ENCODE assay signal across 22 mouse cellular contexts in genomic region chr1:189359699-189360098, GRCm38 (mm10). TPM values are rescaled to one million over a fixed set of nuclear protein-coding genes. Genes with fewer than 3 reads are reported as not detected.
DNase-seq lines count a peak whose midpoint lies in the region; ATAC-seq lines count a peak whose summit lies in the region.
"Had no signal": no experiment of that assay in that cellular context is flagged by ENCODE, and none has a peak within 500 bp of the region (broad histone marks: within the 10 kb centered on the region; RNA-seq: fewer than 3 reads in every experiment).

No protein-coding gene starts in this region.

- H3K4me1 ChIP-seq in embryonic facial prominence, embryonic 11.5 days (ENCODE audit: control insufficient read depth, insufficient read depth, low read length): no peaks in the 10 kb centered on the region
- H3K4me1 ChIP-seq in embryonic facial prominence, embryonic 10.5 days: 0 out of 2 replicates have a peak, but pooled peaks cover 4% of the 10 kb centered on the region
- peaks cover 3% of the 10 kb centered on the region for H3K4me1 ChIP-seq in lung, embryonic 16.5 days (replicated peaks; ENCODE audit: control insufficient read depth, insufficient read depth, low read length)
- H3K4me1 ChIP-seq: embryonic facial prominence, embryonic 13.5 days; forebrain, embryonic 15.5 days; hindbrain, embryonic 10.5 days; hindbrain, embryonic 13.5 days had no signal

- peak; percentile 11 for DNase-seq in embryonic facial prominence, embryonic 11.5 days (ENCODE audit: low spot score)
- no peak for DNase-seq in embryonic facial prominence, embryonic 10.5 days (ENCODE audit: low spot score)
- DNase-seq in lung, adult 18-20 months: no peak
- DNase-seq in urinary bladder, postnatal 25 days (ENCODE audit: low spot score): peak; percentile 17
- no peak for DNase-seq in urinary bladder, postnatal 4 days (ENCODE audit: low spot score in 2 of 2)
- DNase-seq in gonadal fat pad, adult 2 months (ENCODE audit: low read depth): peak; percentile 84
- no peak for DNase-seq in kidney, postnatal 36 days
- DNase-seq: adrenal gland, postnatal 10 days; adrenal gland, postnatal 36 days; cerebellum, adult 18-20 months; cerebellum, adult 9-10 months; cerebellum, postnatal 14 days; gastrocnemius, postnatal 25 days; heart, postnatal 36 days had no signal

- no peak for ATAC-seq in embryonic facial prominence, embryonic 11.5 days (replicated peaks; ENCODE audit: insufficient number of reproducible peaks, low FRiP score, low TSS enrichment, low read depth)
- no peak for ATAC-seq in lung, embryonic 16.5 days (ENCODE audit: low read depth)
- ATAC-seq: activated CD4-positive, CD25-positive, alpha-beta regulatory T cell, adult 4 months; forebrain, embryonic 15.5 days; hindbrain, embryonic 16.5 days had no signal

- H3K9me3 ChIP-seq in embryonic facial prominence, embryonic 11.5 days (replicated peaks; ENCODE audit: control insufficient read depth, low read length): no peaks in the 10 kb centered on the region
- H3K9me3 ChIP-seq in embryonic facial prominence, embryonic 10.5 days: no peaks in the 10 kb centered on the region
- no peaks in the 10 kb centered on the region for H3K9me3 ChIP-seq in lung, embryonic 16.5 days (ENCODE audit: control insufficient read depth, low read length)
- H3K9me3 ChIP-seq: embryonic facial prominence, embryonic 13.5 days; forebrain, embryonic 15.5 days; hindbrain, embryonic 10.5 days; hindbrain, embryonic 13.5 days had no signal

- H3K4me3 ChIP-seq in embryonic facial prominence, embryonic 11.5 days (ENCODE audit: low read depth, low read length): no peak overlapping the region
- H3K4me3 ChIP-seq in embryonic facial prominence, embryonic 10.5 days: no peak overlapping the region
- no peak overlapping the region for H3K4me3 ChIP-seq in lung, embryonic 16.5 days (ENCODE audit: low read length)
- H3K4me3 ChIP-seq: embryonic facial prominence, embryonic 13.5 days; forebrain, embryonic 15.5 days; hindbrain, embryonic 10.5 days; hindbrain, embryonic 13.5 days had no signal

- no peaks in the 10 kb centered on the region for H3K36me3 ChIP-seq in embryonic facial prominence, embryonic 11.5 days (replicated peaks; ENCODE audit: control insufficient read depth, insufficient read depth, low read depth, low read length)
- no peaks in the 10 kb centered on the region for H3K36me3 ChIP-seq in embryonic facial prominence, embryonic 10.5 days (replicated peaks)
- H3K36me3 ChIP-seq in lung, embryonic 16.5 days (ENCODE audit: control insufficient read depth, insufficient read depth, low read length): no peaks in the 10 kb centered on the region
- H3K36me3 ChIP-seq: embryonic facial prominence, embryonic 13.5 days; forebrain, embryonic 15.5 days; hindbrain, embryonic 10.5 days; hindbrain, embryonic 13.5 days had no signal

- H3K27ac ChIP-seq in embryonic facial prominence, embryonic 11.5 days (replicated peaks; ENCODE audit: low read depth, low read length): no peak overlapping the region
- H3K27ac ChIP-seq in embryonic facial prominence, embryonic 10.5 days (replicated peaks): no peak overlapping the region
- peak overlapping the region; percentile 4; the same call in 1 of the 2 replicates for H3K27ac ChIP-seq in lung, embryonic 16.5 days (ENCODE audit: low read length)
- H3K27ac ChIP-seq: embryonic facial prominence, embryonic 13.5 days; forebrain, embryonic 15.5 days; hindbrain, embryonic 10.5 days; hindbrain, embryonic 13.5 days had no signal

- H3K9ac ChIP-seq in embryonic facial prominence, embryonic 11.5 days (replicated peaks; ENCODE audit: low read length): no peak overlapping the region
- H3K9ac ChIP-seq in lung, embryonic 16.5 days (ENCODE audit: low read length): no peak overlapping the region
- H3K9ac ChIP-seq: embryonic facial prominence, embryonic 13.5 days; forebrain, embryonic 15.5 days; hindbrain, embryonic 13.5 days had no signal

- H3K4me2 ChIP-seq in embryonic facial prominence, embryonic 11.5 days (ENCODE audit: low read depth, low read length): no peak overlapping the region
- no peak overlapping the region for H3K4me2 ChIP-seq in lung, embryonic 16.5 days (ENCODE audit: low read depth, low read length)
- H3K4me2 ChIP-seq: embryonic facial prominence, embryonic 13.5 days; forebrain, embryonic 15.5 days; heart, embryonic 11.5 days; hindbrain, embryonic 13.5 days had no signal

- H3K27me3 ChIP-seq in embryonic facial prominence, embryonic 11.5 days (ENCODE audit: control insufficient read depth, insufficient read depth, low read length): no peaks in the 10 kb centered on the region
- H3K27me3 ChIP-seq in embryonic facial prominence, embryonic 10.5 days (replicated peaks; ENCODE audit: low read depth, poor library complexity, severe bottlenecking): no peaks in the 10 kb centered on the region
- no peaks in the 10 kb centered on the region for H3K27me3 ChIP-seq in lung, embryonic 16.5 days (ENCODE audit: control insufficient read depth, insufficient read depth, low read depth, low read length)
- H3K27me3 ChIP-seq: embryonic facial prominence, embryonic 13.5 days; forebrain, embryonic 15.5 days; hindbrain, embryonic 13.5 days had no signal

- WGBS in embryonic facial prominence, embryonic 11.5 days: 84% methylated on average over 4 of the region's 4 CpGs
- WGBS in embryonic facial prominence, embryonic 10.5 days: 79% methylated on average over 4 of the region's 4 CpGs
- 76% methylated on average over 4 of the region's 4 CpGs for WGBS in lung, embryonic 16.5 days

RNA-seq across cellular contexts. Expression of gene Kcnk2, which starts 42.4 kb away (rescaled TPM):
- polyA plus RNA-seq in embryonic facial prominence, embryonic 11.5 days (2014; fragmentation: Nextera tagmentation; extraction: Ambion mirVana): 6.1 and 6.2 TPM in 2 replicates
- polyA plus RNA-seq in embryonic facial prominence, embryonic 10.5 days (2016; fragmentation: Nextera tagmentation; extraction: Ambion mirVana): 1.9 and 3.4 TPM in 2 replicates
- polyA plus RNA-seq in lung, embryonic 16.5 days (2015; fragmentation: Nextera tagmentation; extraction: Ambion mirVana): 4.2 TPM in 2 replicates
- polyA plus RNA-seq in gonadal fat pad, adult 2 months (2012; rRNA removed): 6.8 and 6.9 TPM in 2 replicates

Comparison
In these comparisons a context has a peak if more than half of its experiments do, and no peak if none do; other contexts are left out.
1. DNase-seq: peak in embryonic facial prominence, embryonic 11.5 days (single experiment), urinary bladder, postnatal 25 days (single experiment) and gonadal fat pad, adult 2 months (single experiment); none in embryonic facial prominence, embryonic 10.5 days (single experiment), lung, adult 18-20 months (0 of 2), urinary bladder, postnatal 4 days (0 of 2) and kidney, postnatal 36 days (0 of 2).